Mouse (Mus musculus) kidney, embryonic 15.5 days (tissue): ENCODE results near the gene Nfic. TPM values are rescaled to one million over a fixed set of nuclear protein-coding genes. Genes with fewer than 3 reads are reported as not detected.

Experiments used
- ATAC-seq: fragments of 200-750 bp; cut with Nextera tagmentation; replicated peaks from 2 replicates; pipeline ENCODE4 v1.8.0; 2017; ENCODE audit warnings: moderate TSS enrichment; ENCODE audit not compliant: low FRiP score
- H3K27ac ChIP-seq: fragments of 300-500 bp; sonication (generic); 2 replicates; pipeline ENCODE4 v1.5.1; 2015; ENCODE audit warnings: mild to moderate bottlenecking, inconsistent platforms
- H3K27me3 ChIP-seq: fragments of 300-500 bp; sonication (generic); 2 replicates; pipeline ENCODE4 v1.6.1; 2015; ENCODE audit warnings: inconsistent platforms
- H3K36me3 ChIP-seq: fragments of 300-500 bp; sonication (generic); 2 replicates; pipeline ENCODE4 v1.6.1; 2015; ENCODE audit warnings: inconsistent platforms
- H3K4me1 ChIP-seq: fragments of 300-500 bp; sonication (generic); 2 replicates; pipeline ENCODE4 v1.6.1; 2015; ENCODE audit warnings: inconsistent platforms
- H3K4me2 ChIP-seq: fragments of 300-500 bp; sonication (generic); 2 replicates; pipeline ENCODE4 v1.6.1; 2015; ENCODE audit warnings: moderate library complexity, mild to moderate bottlenecking, inconsistent platforms
- H3K4me3 ChIP-seq: fragments of 300-500 bp; sonication (generic); replicated peaks from 2 replicates; pipeline ENCODE4 v1.5.1; 2015; ENCODE audit warnings: mild to moderate bottlenecking, inconsistent platforms
- H3K9ac ChIP-seq: fragments of 300-500 bp; sonication (generic); 2 replicates; pipeline ENCODE4 v1.6.1; 2015; ENCODE audit warnings: mild to moderate bottlenecking, inconsistent platforms
- H3K9me3 ChIP-seq: fragments of 300-500 bp; sonication (generic); replicated peaks from 2 replicates; pipeline ENCODE4 v1.6.1; 2016; ENCODE audit warnings: inconsistent platforms
- WGBS: fragments of 180-500 bp; shearing (Covaris S2); methylation state at CpG from one replicate; pipeline ENCODE4 v1.1.7; 2015; ENCODE audit warnings: mixed read lengths; 5-methylcytosine and 5-hydroxymethylcytosine counted together
- polyA plus RNA-seq: library from polyadenylated mRNA; unstranded; fragments of >200 nt; fragmentation: Nextera tagmentation; extraction: Ambion mirVana; gene quantifications from 2 replicates; pipeline ENCODE4 v1.2.1, GENCODE M21; 2015

The Nfic gene
- polyA plus RNA-seq, 1 experiment from 2014 or later, result 84.5 TPM

DNA sequence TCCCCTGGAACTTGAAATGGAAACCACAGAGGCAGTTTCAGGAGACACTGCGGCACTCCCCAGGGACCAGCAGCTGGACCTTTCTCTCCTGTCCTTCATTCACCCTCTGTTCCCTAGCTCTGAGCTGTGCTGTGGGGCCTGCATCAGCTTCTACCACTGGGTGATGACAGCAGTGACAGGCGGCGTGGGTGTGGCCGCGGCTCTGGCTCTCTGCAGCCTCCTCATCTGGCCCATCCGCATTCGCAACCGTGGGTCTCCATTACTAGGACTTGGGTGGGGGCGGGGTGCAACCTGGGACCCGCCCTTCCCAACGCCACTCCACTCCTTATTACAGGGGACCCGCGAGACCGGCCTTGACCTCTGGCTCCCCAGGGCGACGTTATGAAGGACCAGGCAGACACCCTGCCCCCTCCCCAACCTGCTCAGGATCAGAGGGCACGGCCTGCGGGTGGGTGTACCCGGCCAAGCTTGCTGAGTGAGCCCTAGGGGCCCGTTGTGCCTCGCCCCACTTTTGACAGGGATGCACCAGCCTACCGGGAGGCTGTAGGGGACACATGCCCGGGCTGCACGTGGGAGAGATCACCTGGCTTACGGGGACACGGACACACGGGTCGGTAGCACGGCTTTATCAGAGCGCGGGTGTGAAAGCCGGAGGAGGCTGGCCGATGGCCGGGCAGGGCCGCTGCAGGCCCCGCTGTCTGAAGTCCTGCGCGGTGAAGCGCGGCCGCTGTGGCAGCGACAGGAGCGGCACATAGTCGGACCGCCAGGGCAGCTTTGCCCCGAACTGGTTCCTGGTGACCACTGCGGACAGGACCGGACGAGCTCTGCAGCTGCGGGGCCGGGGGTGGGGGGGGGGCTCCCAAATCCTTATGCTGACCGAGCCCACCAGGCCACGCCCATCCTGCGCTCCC is 91.7 kb downstream of the Nfic start:
- Histone ChIP-seq H3K36me3 (peaks cover 36% of the 10 kb centered on the region), H3K9me3 (no peaks in the 10 kb centered on the region), H3K4me1 (peaks cover 70% of the 10 kb centered on the region), H3K27me3 (peaks cover 18% of the 10 kb centered on the region), H3K9ac (peak overlapping the region; percentile 21), H3K4me3 (peak overlapping the region; percentile 40), H3K27ac (no peak overlapping the region), H3K4me2 (peak overlapping the region; percentile 72)
- no peak for ATAC-seq
- 8% methylated on average over 53 of the region's 54 CpGs for WGBS

DNA sequence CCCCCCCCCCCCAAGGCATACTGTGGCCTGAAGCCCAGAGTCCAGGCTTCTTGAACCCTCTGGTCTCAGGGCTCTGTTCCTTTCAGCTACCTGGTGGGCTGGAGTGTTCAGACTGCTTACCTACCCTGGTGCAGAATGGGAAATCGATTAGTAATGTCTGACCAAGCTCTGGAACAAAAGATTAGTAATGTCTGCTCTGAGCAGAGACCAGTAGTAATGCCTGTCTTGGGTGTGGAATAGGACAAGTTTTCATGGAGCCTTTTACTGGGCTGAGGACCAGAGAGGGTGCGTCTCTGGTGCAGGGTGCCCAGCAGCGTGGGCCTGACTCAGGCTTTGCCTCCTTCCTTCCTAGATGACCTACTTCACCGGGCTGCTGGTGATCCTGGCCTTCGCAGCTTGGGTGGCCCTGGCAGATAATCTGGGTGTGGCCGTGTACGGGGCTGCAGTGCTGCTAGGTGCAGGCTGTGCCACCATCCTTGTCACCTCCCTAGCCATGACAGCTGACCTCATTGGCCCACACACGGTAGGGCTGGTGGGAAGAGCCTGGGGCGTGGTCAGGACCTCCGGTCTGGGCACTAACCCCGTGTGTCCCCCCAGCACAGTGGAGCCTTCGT is 93.0 kb downstream of the Nfic start:
- Histone ChIP-seq H3K9me3 (no peaks in the 10 kb centered on the region), H3K9ac (no peak overlapping the region), H3K4me1 (peaks cover 82% of the 10 kb centered on the region), H3K36me3 (peaks cover 24% of the 10 kb centered on the region), H3K27ac (no peak overlapping the region), H3K4me3 (no peak overlapping the region), H3K27me3 (peaks cover 18% of the 10 kb centered on the region), H3K4me2 (0 out of 2 replicates have a peak overlapping the region, but pooled peaks have one; percentile 0)
- ATAC-seq, result no peak
- WGBS, result 80% methylated on average over 12 of the region's 12 CpGs

DNA sequence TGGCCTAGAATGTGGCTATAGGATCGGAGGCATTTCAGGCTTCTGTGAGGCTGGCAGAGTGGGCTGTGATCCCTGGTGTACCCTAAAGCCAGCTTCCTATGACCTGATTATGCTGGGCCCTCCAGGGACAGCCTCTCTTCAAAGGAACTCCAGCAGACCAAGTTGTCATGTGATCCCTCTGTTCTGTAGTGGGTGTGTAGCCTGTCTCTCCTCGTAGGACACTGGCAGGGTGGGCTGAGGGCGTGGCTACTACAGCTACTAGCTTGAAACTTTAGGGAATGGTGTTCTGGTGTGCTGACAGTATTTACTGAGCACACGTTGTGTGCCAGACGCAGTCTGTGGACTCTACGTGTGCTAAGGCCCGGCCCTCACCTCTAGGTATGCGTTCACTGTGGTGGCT is 94.7 kb downstream of the Nfic start:
- no peak for ATAC-seq

GRCm38 (mm10) chr10:81358841-81359240 is 96.6 kb downstream of the Nfic start:
- peak overlapping the region; percentile 86 for H3K4me3 ChIP-seq
- 44% methylated on average over 1 of the region's 1 CpGs for WGBS
- no peaks in the 10 kb centered on the region for H3K9me3 ChIP-seq
- peak overlapping the region; percentile 43; the same call in 1 of the 2 replicates for H3K27ac ChIP-seq
- H3K4me2 ChIP-seq, result peak overlapping the region; percentile 99
- H3K9ac ChIP-seq, result 0 out of 2 replicates have a peak overlapping the region, but pooled peaks have one; percentile 81
- peaks cover 67% of the 10 kb centered on the region for H3K4me1 ChIP-seq
- ATAC-seq, result no peak
- H3K27me3 ChIP-seq, result peaks cover 14% of the 10 kb centered on the region
- H3K36me3 ChIP-seq, result 0 out of 2 replicates have a peak, but pooled peaks cover 10% of the 10 kb centered on the region

More for the DNA sequence above, 94.7 kb downstream of the Nfic start:
- H3K27ac ChIP-seq, result no peak overlapping the region
- H3K9ac ChIP-seq, result no peak overlapping the region
- peaks cover 18% of the 10 kb centered on the region for H3K27me3 ChIP-seq
- H3K4me3 ChIP-seq, result no peak overlapping the region
- no peaks in the 10 kb centered on the region for H3K9me3 ChIP-seq
- WGBS, result 58% methylated on average over 8 of the region's 8 CpGs
- H3K4me1 ChIP-seq, result peaks cover 86% of the 10 kb centered on the region
- H3K4me2 ChIP-seq, result no peak overlapping the region
- 0 out of 2 replicates have a peak, but pooled peaks cover 10% of the 10 kb centered on the region for H3K36me3 ChIP-seq

- H3K27me3 ChIP-seq, result peaks cover 8% of the 10 kb centered on the region
- H3K27ac ChIP-seq, result 0 out of 2 replicates have a peak overlapping the region, but pooled peaks have one; percentile 43
- H3K4me3 ChIP-seq, result peak overlapping the region; percentile 86
- ATAC-seq, result no peak
- WGBS, result 35% methylated on average over 4 of the region's 4 CpGs
- 0 out of 2 replicates have a peak, but pooled peaks cover 10% of the 10 kb centered on the region for H3K36me3 ChIP-seq
- no peaks in the 10 kb centered on the region for H3K9me3 ChIP-seq
- H3K4me1 ChIP-seq, result peaks cover 61% of the 10 kb centered on the region
- peak overlapping the region; percentile 81 for H3K9ac ChIP-seq
- peak overlapping the region; percentile 99 for H3K4me2 ChIP-seq
These were observed 97.2 kb downstream of the Nfic start for GRCm38 (mm10) chr10:81358209-81358608.

DNA sequence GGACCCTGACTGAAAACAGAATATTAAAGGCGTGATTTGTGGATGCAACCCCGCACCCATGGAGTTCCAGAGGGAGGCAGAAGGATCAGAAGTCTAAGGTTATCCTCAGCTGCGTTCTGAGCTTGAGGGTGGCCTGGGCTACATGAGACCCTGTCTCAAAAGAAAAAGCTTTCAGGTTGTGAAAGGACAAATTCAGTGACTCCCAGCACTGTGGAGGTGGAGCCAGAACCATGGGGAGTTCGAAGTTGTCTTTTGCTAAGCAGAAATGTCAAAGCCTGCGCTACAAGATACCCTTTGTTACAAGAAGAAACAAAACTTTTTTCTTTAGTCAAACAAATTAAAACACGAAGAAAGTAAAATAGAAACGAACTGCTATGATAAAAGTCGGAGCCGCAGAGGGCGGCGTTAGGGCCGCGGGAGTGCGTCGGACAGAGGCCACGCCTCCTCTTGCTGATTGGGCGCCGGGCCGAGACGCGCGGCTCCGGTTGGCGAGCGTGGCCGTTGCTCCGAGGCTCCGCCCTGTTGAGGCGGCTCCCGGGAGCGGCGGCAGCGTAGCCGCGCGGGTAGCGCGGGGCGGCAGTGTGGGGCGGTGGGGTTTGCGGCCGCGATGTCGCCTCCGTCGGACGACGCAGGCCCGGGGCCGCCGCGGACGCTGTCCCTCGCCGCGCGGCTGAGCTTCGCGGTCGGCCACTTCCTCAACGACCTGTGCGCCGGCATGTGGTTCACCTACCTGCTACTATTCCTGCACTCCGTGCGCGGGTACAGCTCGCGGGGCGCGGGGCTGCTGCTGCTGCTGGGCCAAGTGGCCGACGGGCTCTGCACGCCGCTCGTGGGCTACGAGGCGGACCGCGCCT is 98.2 kb downstream of the Nfic start, which contains the start of gene Mfsd12:
Gene Mfsd12 (plus strand): TSS at position 501 of the 854 bp plus-strand sequence.
- peak; percentile 87 for ATAC-seq
- peak within 1 kb of the TSS; percentile 81 for H3K9ac ChIP-seq
- peak within 1 kb of the TSS; percentile 43; the same call in 1 of the 2 replicates for H3K27ac ChIP-seq
- H3K27me3 ChIP-seq, result no peaks in the 10 kb centered on the region
- 2% methylated on average over 79 of the region's 79 CpGs for WGBS
- peak within 1 kb of the TSS; percentile 99 for H3K4me2 ChIP-seq
- H3K9me3 ChIP-seq, result no peaks in the 10 kb centered on the region
- 0 out of 2 replicates have a peak, but pooled peaks cover 10% of the 10 kb centered on the region for H3K36me3 ChIP-seq
- H3K4me3 ChIP-seq, result peak within 1 kb of the TSS; percentile 86
- H3K4me1 ChIP-seq, result peaks cover 51% of the 10 kb centered on the region

GRCm38 (mm10) chr10:81356352-81356990 is 99.0 kb downstream of the Nfic start:
- Histone ChIP-seq H3K36me3 (0 out of 2 replicates have a peak, but pooled peaks cover 4% of the 10 kb centered on the region), H3K4me3 (peak overlapping the region; percentile 86), H3K4me2 (peak overlapping the region; percentile 99), H3K9ac (no peak overlapping the region), H3K27me3 (no peaks in the 10 kb centered on the region), H3K4me1 (peaks cover 46% of the 10 kb centered on the region), H3K27ac (peak overlapping the region; percentile 14; the same call in 1 of the 2 replicates), H3K9me3 (no peaks in the 10 kb centered on the region)
- no peak for ATAC-seq
- WGBS, result 49% methylated on average over 12 of the region's 12 CpGs

DNA sequence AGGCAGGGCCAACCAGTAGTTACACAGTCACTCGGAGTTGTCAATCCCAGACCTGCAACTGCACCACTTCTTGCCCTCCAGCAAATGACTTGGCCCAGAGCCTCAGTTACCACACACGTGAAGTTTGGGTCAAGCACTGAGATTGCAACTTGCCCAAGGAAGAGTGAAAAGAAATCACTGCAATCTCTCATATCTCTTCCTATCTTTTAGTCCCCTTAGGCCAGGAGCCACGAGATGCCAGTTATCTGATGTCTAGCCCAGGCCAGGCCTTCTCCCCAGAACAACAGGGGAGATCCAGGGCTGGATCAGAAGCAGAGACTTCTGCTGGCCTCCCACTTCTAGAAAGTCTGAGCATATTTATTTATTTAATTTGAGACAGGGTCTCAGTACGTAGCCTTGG is 99.9 kb downstream of the Nfic start:
- 71% methylated on average over 4 of the region's 4 CpGs for WGBS
- Histone ChIP-seq H3K36me3 (no peaks in the 10 kb centered on the region), H3K4me2 (no peak overlapping the region), H3K9ac (no peak overlapping the region), H3K4me3 (no peak overlapping the region), H3K4me1 (peaks cover 44% of the 10 kb centered on the region), H3K9me3 (no peaks in the 10 kb centered on the region), H3K27me3 (no peaks in the 10 kb centered on the region), H3K27ac (no peak overlapping the region)
- no peak for ATAC-seq

DNA sequence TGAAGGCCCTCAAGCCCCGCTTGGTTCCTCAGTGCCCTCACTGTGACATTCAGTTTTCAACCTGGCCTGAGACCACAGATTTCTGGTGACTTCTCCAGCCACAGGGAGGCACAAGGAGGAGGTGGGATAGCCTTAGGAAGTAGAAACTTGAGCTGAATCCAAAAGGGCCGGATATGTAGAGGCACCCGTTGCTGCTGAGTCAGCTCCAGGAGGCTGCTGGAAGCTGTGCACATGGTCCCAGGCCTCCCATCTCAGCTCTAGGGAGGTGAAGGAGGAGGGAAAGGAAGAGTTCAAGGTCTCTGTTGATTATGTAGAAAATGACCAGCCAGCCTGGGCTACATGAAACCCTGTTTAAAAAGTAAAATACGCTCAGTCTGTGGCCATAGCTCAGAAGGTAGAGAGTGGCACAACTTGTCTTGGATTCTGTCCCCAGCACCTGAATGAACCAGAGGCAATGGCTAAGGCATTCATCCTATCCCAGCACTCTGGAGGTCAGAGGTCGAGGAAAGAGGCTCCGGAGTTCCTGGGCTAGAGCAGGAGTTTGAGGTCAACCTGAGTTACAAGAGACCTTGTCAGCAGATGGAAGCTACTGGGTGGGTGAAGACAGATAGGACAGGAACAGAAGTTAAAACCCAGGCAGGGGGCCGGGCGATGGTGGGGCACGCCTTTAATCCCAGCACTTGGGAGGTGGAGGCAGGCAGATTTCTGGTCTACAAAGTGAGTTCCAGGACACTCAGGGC is 100.5 kb downstream of the Nfic start:
- H3K4me1 ChIP-seq, result peaks cover 39% of the 10 kb centered on the region
- H3K9me3 ChIP-seq, result no peaks in the 10 kb centered on the region
- no peaks in the 10 kb centered on the region for H3K27me3 ChIP-seq
- no peak for ATAC-seq
- no peaks in the 10 kb centered on the region for H3K36me3 ChIP-seq
- WGBS, result 67% methylated on average over 9 of the region's 9 CpGs
- H3K4me3 ChIP-seq, result no peak overlapping the region
- no peak overlapping the region for H3K4me2 ChIP-seq
- no peak overlapping the region for H3K9ac ChIP-seq
- no peak overlapping the region for H3K27ac ChIP-seq

GRCm38 (mm10) chr10:81351678-81352291 is 103.7 kb downstream of the Nfic start:
- H3K9me3 ChIP-seq, result no peaks in the 10 kb centered on the region
- no peak overlapping the region for H3K4me3 ChIP-seq
- H3K27ac ChIP-seq, result no peak overlapping the region
- peaks cover 38% of the 10 kb centered on the region for H3K4me1 ChIP-seq
- peaks cover 17% of the 10 kb centered on the region for H3K36me3 ChIP-seq
- H3K9ac ChIP-seq, result no peak overlapping the region
- H3K4me2 ChIP-seq, result no peak overlapping the region
- no peak for ATAC-seq
- WGBS, result 28% methylated on average over 9 of the region's 9 CpGs
- no peaks in the 10 kb centered on the region for H3K27me3 ChIP-seq
